Mouse (Mus musculus) C2C12 (cell line): ENCODE measurements at regions not wholly inside any gene's neighbourhood (a gene's known extent, or its start where the extent isn't known, plus 50 kb on each side); places are given as distances from the start of the nearest gene placed in this dataset.

Experiments
- CEBPB ChIP-seq: IDR thresholded peaks from one replicate; pipeline ENCODE4 v1.6.1; 2011; ENCODE audit warnings: low read depth, mild to moderate bottlenecking, control low read depth, moderate library complexity
- CTCF ChIP-seq: IDR thresholded peaks from one replicate; pipeline ENCODE4 v1.5.1; 2011; ENCODE audit not compliant: control insufficient read depth, insufficient read depth, insufficient read length
- FOSL1 ChIP-seq: IDR thresholded peaks from one replicate; pipeline ENCODE4 v1.8.0; 2011; ENCODE audit warnings: mild to moderate bottlenecking, low read length; ENCODE audit not compliant: poor library complexity, insufficient read depth, severe bottlenecking
- MYOD1 ChIP-seq: IDR thresholded peaks from one replicate; pipeline ENCODE4 v1.6.1; 2011; ENCODE audit warnings: low read depth; ENCODE audit not compliant: control insufficient read depth, insufficient read length
- MYOG ChIP-seq: IDR thresholded peaks from one replicate; pipeline ENCODE4 v1.6.1; 2011; ENCODE audit not compliant: control insufficient read depth, insufficient read length; ENCODE audit errors: extremely low read depth
- USF1 ChIP-seq: IDR thresholded peaks from one replicate; pipeline ENCODE4 v1.6.1; 2011; ENCODE audit warnings: low read depth, mild to moderate bottlenecking, control low read depth, moderate library complexity

GRCm38 (mm10) chr16:55516994-55517393 lies 219.2 kb upstream of the Zpld1 start:
- TF ChIP-seq FOSL1 (no peak), CTCF (no peak), MYOG (no peak), USF1 (no peak), MYOD1 (no peak), CEBPB (no peak)
